Mouse (Mus musculus) embryonic fibroblast, embryonic 13.5 days (primary cell): ENCODE data around the gene Tcf7l1.

Experiments used
- CTCF ChIP-seq: IDR thresholded peaks from 2 replicates; pipeline ENCODE4 v1.5.1; 2011; ENCODE audit warnings: mild to moderate bottlenecking, control low read depth, low read length, moderate library complexity, borderline replicate concordance; ENCODE audit not compliant: insufficient read depth
- POLR2A ChIP-seq: IDR thresholded peaks from 2 replicates; pipeline ENCODE4 v1.6.1; 2011; ENCODE audit warnings: low read depth, mild to moderate bottlenecking, control low read depth, low read length, moderate library complexity

DNA sequence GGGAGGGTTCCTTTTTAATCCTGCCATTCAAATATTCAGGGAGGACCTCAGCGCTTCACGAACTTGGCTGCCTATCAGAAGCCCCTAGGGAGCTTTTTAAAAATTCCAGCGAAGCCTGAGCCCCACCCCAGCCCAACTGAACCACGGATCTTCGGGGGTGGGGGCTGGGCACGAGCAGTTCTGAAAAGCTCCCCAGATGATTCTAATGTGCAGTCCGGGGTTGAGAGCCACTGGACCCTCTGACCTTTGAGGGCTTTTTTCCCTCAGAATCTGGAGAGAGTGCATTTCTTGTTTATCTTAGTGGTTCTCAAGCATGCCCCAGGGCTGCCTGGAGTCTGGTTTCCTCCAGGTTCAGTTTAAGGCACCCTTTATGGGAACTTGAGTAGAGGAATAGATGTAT is 27.4 kb downstream of the Tcf7l1 start:
- no peak for TF ChIP-seq POLR2A
- no peak for TF ChIP-seq CTCF
